Mouse (Mus musculus): ENCODE data around the gene Pik3cd.

The Pik3cd gene

GRCm38 (mm10) chr4:149684841-149685623, 17.3 kb downstream of the Pik3cd start:
- no peak for DNase-seq

- no peak for DNase-seq
Measured at GRCm38 (mm10) chr4:149683875-149684274, 18.5 kb downstream of the Pik3cd start.

- no peak for DNase-seq
Measured at GRCm38 (mm10) chr4:149679056-149679770, 23.2 kb downstream of the Pik3cd start.

GRCm38 (mm10) chr4:149678006-149678405, 24.4 kb downstream of the Pik3cd start:
- no peak for DNase-seq

GRCm38 (mm10) chr4:149675378-149676261, 26.8 kb downstream of the Pik3cd start:
- peak; percentile 53 to 55 for DNase-seq

GRCm38 (mm10) chr4:149674814-149675377, 27.5 kb downstream of the Pik3cd start:
- DNase-seq, result no peak

- no peak for DNase-seq
Measured at GRCm38 (mm10) chr4:149672747-149673146, 29.6 kb downstream of the Pik3cd start.

GRCm38 (mm10) chr4:149671175-149671574, 31.2 kb downstream of the Pik3cd start:
- no peak for DNase-seq

GRCm38 (mm10) chr4:149665692-149666090, 36.7 kb downstream of the Pik3cd start:
- no peak for DNase-seq

- DNase-seq, result no peak
Measured at GRCm38 (mm10) chr4:149665016-149665691, 37.2 kb downstream of the Pik3cd start.

- no peak for DNase-seq
Measured at GRCm38 (mm10) chr4:149663849-149664503, 38.4 kb downstream of the Pik3cd start.

GRCm38 (mm10) chr4:149661967-149662589, 40.3 kb downstream of the Pik3cd start:
- no peak for DNase-seq

GRCm38 (mm10) chr4:149660598-149660997, 41.8 kb downstream of the Pik3cd start:
- DNase-seq, result no peak

- no peak for DNase-seq
Measured at GRCm38 (mm10) chr4:149659495-149660116, 42.8 kb downstream of the Pik3cd start.

GRCm38 (mm10) chr4:149657858-149658416, 44.4 kb downstream of the Pik3cd start:
- no peak for DNase-seq

GRCm38 (mm10) chr4:149654232-149654631, 48.1 kb downstream of the Pik3cd start:
- peak in 1 of 2 experiments; percentile 39 for DNase-seq

- DNase-seq, result peak; percentile 62 to 83
Measured at GRCm38 (mm10) chr4:149650493-149651193, 51.7 kb downstream of the Pik3cd start.

- no peak for DNase-seq
Measured at GRCm38 (mm10) chr4:149648031-149648805, 54.2 kb downstream of the Pik3cd start.

- DNase-seq, result no peak
Measured at GRCm38 (mm10) chr4:149645761-149646160, 56.6 kb downstream of the Pik3cd start.
